Mouse (Mus musculus) ES-E14 (cell line): ENCODE measurements around the gene Qtrt2.

Source experiments
- HCFC1 ChIP-seq: IDR thresholded peaks from 2 replicates; pipeline ENCODE4 v1.6.1; 2012; ENCODE audit warnings: low read length, inconsistent platforms, borderline replicate concordance; ENCODE audit not compliant: insufficient read depth
- MAFK ChIP-seq: IDR thresholded peaks from 2 replicates; pipeline ENCODE4 v1.6.1; 2014; ENCODE audit warnings: mild to moderate bottlenecking, low read depth, low read length, inconsistent platforms; ENCODE audit not compliant: insufficient read depth
- ZNF384 ChIP-seq: IDR thresholded peaks from 2 replicates; pipeline ENCODE4 v1.6.1; 2012; ENCODE audit warnings: low read depth, low read length, inconsistent platforms

DNA sequence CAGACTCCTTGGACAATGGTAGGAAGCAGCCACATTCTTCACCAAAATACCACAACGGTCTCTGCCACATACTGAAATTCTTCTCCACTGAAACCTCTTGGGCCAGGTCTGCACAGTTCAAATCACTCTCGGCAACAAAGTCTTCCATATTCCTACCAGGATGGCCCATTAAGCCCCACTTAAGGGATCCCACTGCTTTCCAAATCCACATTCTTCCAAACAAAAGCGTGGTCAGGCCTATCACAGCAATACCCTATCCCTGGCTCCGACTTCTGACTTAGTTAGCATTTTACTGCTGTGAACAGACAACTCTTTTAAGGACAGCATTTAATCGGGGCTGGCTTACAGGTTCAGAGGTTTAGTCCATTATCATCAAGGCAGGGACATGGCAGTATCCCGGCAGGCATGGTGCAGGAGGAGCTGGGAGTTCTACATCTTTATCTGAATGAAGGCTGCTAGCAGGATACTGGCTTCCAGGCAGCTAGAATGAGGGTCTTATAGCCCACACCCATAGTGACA is at the start of gene Qtrt2:
- TF ChIP-seq HCFC1 (no peak), MAFK (0 out of 2 replicates have a peak, but pooled peaks have one; percentile 22), ZNF384 (no peak)
